Mouse (Mus musculus): ENCODE data around the gene Olfr316.
"Not testable (repeated sequence)": the region's sequence is repeated elsewhere in the genome, so short reads cannot be mapped to it uniquely, and the experiment has no call there.

The Olfr316 gene

DNA sequence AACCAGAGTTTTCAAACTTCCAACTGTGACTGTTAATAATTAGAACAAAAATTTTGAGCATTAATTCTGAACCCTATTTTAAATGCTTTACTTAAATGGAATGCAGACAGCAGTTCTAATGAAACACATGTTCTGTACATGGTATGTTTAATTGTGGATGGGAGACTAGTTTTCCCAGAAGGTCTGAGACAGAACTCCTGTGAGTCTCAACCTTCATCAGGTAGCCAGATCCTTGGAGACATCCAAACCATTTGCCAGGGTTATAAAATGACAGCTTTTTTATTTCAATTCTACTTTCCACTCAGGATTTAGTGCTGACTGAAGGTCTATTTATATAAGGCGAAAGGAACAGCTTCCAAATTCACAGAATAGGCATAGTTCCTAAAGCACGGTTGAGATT, at the start of gene Olfr316:
Gene Olfr316 (plus strand): TSS at position 301 of the 400 bp plus-strand sequence.
- DNase-seq (ENCODE audit: low read depth, low spot score) = no peak

- DNase-seq (ENCODE audit: low read depth, low spot score) = no peak
Observed at GRCm38 (mm10) chr11:58709086-58709485, 43.4 kb upstream of the Olfr316 start.

GRCm38 (mm10) chr11:58717723-58718122, 34.8 kb upstream of the Olfr316 start:
- DNase-seq (ENCODE audit: low read depth, low spot score) = not testable (repeated sequence)

GRCm38 (mm10) chr11:58719701-58720100, 32.8 kb upstream of the Olfr316 start:
- no peak for DNase-seq (ENCODE audit: low read depth, low spot score)

- DNase-seq (ENCODE audit: low read depth, low spot score) = no peak
Observed at GRCm38 (mm10) chr11:58723914-58724313, 28.6 kb upstream of the Olfr316 start, which contains the start of gene Olfr318. Gene Olfr318, minus strand, starts transcription at chr11:58724014.

- DNase-seq (ENCODE audit: low read depth, low spot score) = not testable (repeated sequence)
Observed at GRCm38 (mm10) chr11:58727896-58728650, 24.5 kb upstream of the Olfr316 start.

DNA sequence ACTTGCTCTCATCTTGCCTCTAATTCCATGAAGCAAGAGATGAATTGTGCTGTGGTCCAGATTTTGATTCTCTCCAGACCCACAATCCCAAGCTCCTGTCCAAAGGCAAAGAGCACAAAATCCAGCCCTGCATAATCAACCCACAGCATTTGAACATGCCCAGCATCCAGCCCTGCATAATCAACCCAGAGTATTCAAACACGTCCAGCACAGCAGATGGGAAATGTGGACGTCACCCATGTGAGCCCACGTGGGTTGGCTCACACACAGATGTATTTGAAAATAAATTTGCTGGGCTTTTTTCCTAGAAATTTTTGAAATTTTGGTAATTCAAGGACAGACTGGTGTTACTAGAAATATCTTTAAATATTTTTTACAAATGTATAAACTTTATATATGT, 19.2 kb upstream of the Olfr316 start:
- peak; percentile 39 for DNase-seq (ENCODE audit: low read depth, low spot score)

DNA sequence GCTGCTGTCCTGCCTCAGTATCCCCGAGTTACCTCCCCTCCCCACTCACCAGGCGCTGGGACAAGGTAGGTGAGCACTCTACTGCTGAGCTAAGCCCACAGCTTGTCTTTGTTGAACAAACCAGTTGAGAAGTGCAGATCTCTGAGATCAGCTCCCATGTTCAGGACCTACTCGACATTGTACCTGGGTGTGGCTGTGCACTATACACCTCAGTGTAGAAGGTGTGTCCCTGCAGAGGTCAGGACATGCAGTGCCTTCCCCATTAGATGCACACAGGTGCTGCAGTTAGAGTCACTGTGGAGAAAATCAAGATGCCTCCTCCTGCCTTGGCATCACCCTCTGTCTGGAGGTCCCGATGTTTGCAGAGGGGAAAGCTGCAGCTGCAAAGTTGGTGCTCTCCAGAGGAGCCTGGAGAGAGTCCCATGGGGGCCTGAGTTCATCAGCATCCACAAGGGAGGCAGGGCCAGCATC, 13.7 kb upstream of the Olfr316 start, which contains the start of gene Olfr317:
Gene Olfr317 (minus strand): TSS at position 421 of the 471 bp plus-strand sequence.
- no peak for DNase-seq (ENCODE audit: low read depth, low spot score)

- not testable (repeated sequence) for DNase-seq (ENCODE audit: low read depth, low spot score)
Observed at GRCm38 (mm10) chr11:58751096-58751495, 1.4 kb upstream of the Olfr316 start.

- DNase-seq (ENCODE audit: low read depth, low spot score) = no peak
Observed at GRCm38 (mm10) chr11:58772888-58773287, 20.4 kb downstream of the Olfr316 start, which contains the start of gene Olfr315. Gene Olfr315, plus strand, starts transcription at chr11:58773188.

DNA sequence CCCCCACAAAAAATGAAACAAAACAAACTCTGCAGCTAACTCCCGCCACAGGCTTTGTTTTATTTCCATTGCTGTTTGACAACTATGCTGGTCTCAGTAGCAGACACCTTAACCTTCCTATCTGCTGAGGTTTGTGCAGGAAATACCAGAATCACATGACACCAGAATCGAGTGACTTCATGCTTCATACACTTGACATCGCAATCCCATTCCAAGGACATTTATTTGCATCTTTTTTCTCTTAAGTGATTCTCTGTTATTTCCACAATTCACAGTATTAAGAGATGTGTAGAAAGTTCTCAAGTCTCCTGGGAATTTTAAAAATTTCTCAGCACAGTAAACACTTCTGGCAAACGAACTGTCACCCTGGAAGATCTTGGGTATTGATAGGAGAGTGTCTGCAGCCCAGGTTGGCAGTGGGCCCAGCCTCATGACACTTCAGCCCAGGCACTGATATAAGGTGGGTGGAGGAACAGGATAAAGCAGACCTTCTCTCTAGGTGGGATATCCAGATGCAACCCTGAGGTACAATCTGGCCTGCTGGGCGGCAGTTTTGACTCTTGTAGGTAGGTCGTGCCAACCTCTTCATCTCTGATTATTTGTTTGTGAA, 30.1 kb downstream of the Olfr316 start, which contains the start of gene Olfr314:
Gene Olfr314 (plus strand): TSS at position 473 of the 610 bp plus-strand sequence.
- DNase-seq (ENCODE audit: low read depth, low spot score) = no peak

GRCm38 (mm10) chr11:58784182-58784581, 31.6 kb downstream of the Olfr316 start:
- DNase-seq (ENCODE audit: low read depth, low spot score) = no peak

DNA sequence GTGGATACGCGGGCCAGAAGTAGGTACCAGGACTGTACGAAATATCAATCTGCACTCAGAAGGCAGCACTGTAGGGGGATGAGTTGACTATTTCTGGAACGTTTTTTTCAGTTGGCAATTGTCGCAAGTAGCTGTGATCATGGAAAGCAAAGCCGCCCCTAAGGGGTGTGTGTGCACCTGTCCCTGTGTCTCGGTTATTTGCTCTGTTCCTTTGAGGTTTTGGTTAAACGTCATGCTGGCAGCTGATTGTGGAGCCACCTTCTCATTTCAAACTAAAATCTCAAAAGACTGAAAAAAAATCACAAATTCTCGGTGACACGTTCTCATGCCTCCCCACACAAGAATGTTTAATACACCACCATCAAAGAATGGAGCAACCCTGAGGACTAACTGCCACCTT, 35.1 kb downstream of the Olfr316 start:
- DNase-seq (ENCODE audit: low read depth, low spot score) = no peak

GRCm38 (mm10) chr11:58788346-58788745, 35.8 kb downstream of the Olfr316 start:
- DNase-seq (ENCODE audit: low read depth, low spot score) = no peak

DNA sequence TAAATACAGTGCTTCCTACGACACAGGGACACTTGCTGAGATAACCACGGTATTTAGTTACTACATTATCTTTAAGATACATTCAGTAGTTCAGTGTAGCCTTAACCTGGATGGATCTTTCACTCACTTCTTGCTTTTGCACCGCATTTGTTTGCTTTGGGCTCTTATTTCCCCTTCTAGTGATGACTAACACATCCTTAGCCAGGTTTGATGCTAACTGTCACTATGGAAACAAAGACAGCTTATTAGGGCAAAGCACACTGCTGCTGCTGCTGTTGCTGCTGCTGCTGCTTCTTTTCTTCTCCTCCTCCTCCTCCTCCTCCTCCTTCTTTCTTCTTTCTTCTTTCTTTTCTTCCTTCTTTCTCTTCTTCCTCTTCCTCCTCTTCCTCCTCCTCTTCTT, 37.0 kb downstream of the Olfr316 start:
- DNase-seq (ENCODE audit: low read depth, low spot score) = no peak

- DNase-seq (ENCODE audit: low read depth, low spot score) = no peak
Observed at GRCm38 (mm10) chr11:58790053-58790452, 37.5 kb downstream of the Olfr316 start.

DNA sequence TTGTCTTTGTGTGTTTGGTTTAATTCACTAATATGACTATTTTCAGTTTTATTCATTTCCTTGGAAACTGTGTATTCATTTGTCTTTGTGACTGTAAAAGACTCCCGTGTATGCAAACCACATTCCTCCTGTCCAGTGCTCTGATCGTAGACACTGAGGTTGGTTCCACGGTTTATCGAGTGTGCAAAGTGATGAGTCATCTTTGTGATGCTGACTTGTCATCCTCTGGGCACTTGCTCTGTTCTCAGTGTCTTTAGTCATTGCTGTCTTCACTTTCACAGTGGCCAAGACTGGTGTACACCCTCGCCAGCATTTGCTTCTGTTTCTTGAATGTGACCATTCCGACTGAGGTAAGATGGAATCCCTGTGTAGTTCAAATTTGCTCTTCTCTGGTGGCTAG, 38.1 kb downstream of the Olfr316 start:
- DNase-seq (ENCODE audit: low read depth, low spot score) = no peak

DNA sequence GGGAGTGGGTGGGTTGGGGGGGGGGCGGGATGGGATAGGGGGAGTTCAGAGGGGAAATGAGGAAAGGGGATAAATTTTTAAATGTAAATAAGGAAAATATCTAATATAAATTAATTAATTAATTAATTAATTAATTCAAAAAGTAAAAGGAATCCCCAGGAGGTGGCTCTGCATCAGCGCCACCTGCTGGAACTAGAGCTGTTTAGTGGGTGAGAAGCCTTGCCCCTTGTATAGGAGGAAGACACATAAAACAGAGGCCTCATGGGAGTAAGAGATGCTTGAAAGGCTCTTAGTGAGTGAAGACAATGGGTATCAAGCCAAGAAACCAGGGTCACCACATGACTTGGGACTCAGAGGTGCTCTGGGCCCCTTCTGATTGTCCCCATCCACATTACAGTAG, 43.3 kb downstream of the Olfr316 start:
- no peak for DNase-seq (ENCODE audit: low read depth, low spot score)

DNA sequence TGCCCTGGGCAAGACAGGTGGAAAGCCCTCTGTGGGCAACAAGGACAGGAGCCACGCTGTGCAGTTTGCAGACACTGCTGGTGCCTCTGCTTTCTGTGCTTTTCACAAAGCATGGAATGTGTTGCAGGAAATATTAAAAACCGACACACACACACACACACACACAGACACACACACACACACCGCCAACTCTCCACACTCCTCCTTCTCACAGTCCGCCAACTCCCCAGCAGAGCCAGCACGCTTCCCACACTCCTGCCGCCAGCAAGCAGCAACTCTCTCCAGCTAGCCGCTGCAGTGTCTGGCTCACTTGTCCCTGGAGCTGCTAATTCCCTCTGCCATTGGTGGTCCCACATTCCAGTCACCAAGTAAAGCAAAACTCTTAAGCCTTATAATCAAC, 44.3 kb downstream of the Olfr316 start:
- DNase-seq (ENCODE audit: low read depth, low spot score) = no peak

GRCm38 (mm10) chr11:58799747-58800146, 47.2 kb downstream of the Olfr316 start:
- DNase-seq (ENCODE audit: low read depth, low spot score) = no peak

DNA sequence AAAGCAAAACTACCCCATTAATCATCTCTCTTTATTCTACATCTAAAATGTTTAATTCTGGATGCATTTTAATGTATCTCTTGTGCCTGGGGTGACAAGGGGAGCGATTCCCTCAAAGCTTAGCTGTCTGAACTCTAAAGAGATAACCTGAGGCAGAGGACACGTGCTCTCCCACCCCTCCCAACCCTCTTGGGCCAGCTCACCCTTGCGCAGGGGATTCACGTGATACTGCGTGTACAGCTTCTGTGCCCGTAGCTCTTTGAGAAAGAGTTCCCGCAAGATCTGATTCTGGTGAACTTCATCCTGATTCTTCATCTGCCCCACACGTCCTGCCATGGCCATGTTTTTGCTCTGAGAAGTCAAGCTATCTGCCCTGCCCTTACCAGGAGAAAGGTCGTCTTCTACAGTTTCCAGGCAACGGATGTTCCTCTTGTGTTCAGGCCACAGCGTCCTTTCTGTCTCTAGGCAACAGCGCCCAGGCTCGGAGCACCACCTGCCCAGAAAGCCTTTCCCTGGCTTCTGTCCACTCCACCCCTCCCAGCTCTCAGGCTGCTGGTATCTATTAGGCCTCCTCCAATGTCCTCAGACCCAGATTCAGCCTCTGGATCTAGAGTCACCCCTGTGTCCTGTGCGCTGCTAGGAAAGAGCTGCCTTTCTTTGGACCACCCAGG, 49.2 kb downstream of the Olfr316 start, which contains the start of gene Fam183b:
Gene Fam183b (minus strand): TSS at position 403 of the 671 bp plus-strand sequence.
- no peak for DNase-seq (ENCODE audit: low read depth, low spot score)

DNA sequence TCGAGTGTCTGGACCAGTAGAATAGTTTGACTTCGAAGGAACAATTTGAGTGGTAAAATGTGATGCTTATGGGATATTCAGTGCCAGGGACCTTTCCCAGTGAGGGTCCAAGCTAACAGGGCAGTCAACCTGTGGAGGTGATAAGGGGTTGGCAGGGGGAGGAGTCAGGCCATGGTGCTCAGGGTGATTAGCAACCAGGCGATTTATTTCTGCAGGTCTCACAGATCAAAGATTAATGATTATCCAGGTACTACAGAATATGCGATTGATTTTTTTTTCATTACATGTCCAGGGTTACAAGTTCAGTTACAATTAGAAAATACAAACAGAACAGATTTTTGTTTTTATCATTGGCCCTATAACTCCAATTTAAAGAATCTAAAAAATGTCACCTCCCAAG, 51.3 kb downstream of the Olfr316 start:
- no peak for DNase-seq (ENCODE audit: low read depth, low spot score)
